Mouse (Mus musculus) kidney, embryonic 14.5 days (tissue): ENCODE results near the gene Gramd1b. TPM values are rescaled to one million over a fixed set of nuclear protein-coding genes. Genes with fewer than 3 reads are reported as not detected.
"Not testable (repeated sequence)": the region's sequence is repeated elsewhere in the genome, so short reads cannot be mapped to it uniquely, and the experiment has no call there.

Experiments used
- ATAC-seq: fragments of 200-750 bp; cut with Nextera tagmentation; 2 replicates; pipeline ENCODE4 v1.8.0; 2017; ENCODE audit warnings: moderate number of reproducible peaks, mild to moderate bottlenecking, moderate TSS enrichment, moderate library complexity; ENCODE audit not compliant: low FRiP score, low TSS enrichment
- H3K27ac ChIP-seq: fragments of 300-500 bp; sonication (generic); 2 replicates; pipeline ENCODE4 v1.5.1; 2014; ENCODE audit warnings: low read depth, mild to moderate bottlenecking, low read length, moderate library complexity, mixed read lengths
- H3K27me3 ChIP-seq: fragments of 300-500 bp; sonication (generic); 2 replicates; pipeline ENCODE4 v1.6.1; 2014; ENCODE audit warnings: mild to moderate bottlenecking, low read length; ENCODE audit not compliant: control insufficient read depth, insufficient read depth
- H3K36me3 ChIP-seq: fragments of 300-500 bp; sonication (generic); 2 replicates; pipeline ENCODE4 v1.6.1; 2014; ENCODE audit warnings: low read length, mixed read lengths; ENCODE audit not compliant: control insufficient read depth, insufficient read depth
- H3K4me1 ChIP-seq: fragments of 300-500 bp; sonication (generic); 2 replicates; pipeline ENCODE4 v1.6.1; 2014; ENCODE audit warnings: low read length, mixed read lengths; ENCODE audit not compliant: control insufficient read depth, insufficient read depth
- H3K4me2 ChIP-seq: fragments of 300-500 bp; sonication (generic); replicated peaks from 2 replicates; pipeline ENCODE4 v1.6.1; 2014; ENCODE audit warnings: low read depth, mild to moderate bottlenecking, low read length
- H3K4me3 ChIP-seq: fragments of 300-500 bp; sonication (generic); 2 replicates; pipeline ENCODE4 v1.5.1; 2014; ENCODE audit warnings: mild to moderate bottlenecking, low read length
- H3K9ac ChIP-seq: fragments of 300-500 bp; sonication (generic); 2 replicates; pipeline ENCODE4 v1.6.1; 2014; ENCODE audit warnings: low read depth, mild to moderate bottlenecking, low read length, moderate library complexity
- H3K9me3 ChIP-seq: fragments of 300-500 bp; sonication (generic); 2 replicates; pipeline ENCODE4 v1.6.1; 2016; ENCODE audit warnings: low read length; ENCODE audit not compliant: control insufficient read depth
- WGBS: fragments of 180-500 bp; shearing (Covaris S2); extraction: QIAGEN DNeasy Blood & Tissue Kit; methylation state at CpG from one replicate; pipeline ENCODE4 v1.1.7; 2014; 5-methylcytosine and 5-hydroxymethylcytosine counted together
- polyA plus RNA-seq: library from polyadenylated mRNA; unstranded; fragments of >200 nt; fragmentation: Nextera tagmentation; extraction: Ambion mirVana; gene quantifications from 2 replicates; pipeline ENCODE4 v1.2.1, GENCODE M21; 2014

Gramd1b gene
- polyA plus RNA-seq, 1 experiment from 2014 or later = 7.4 TPM

- Histone ChIP-seq H3K27me3 (no peaks in the 10 kb centered on the region), H3K36me3 (no peaks in the 10 kb centered on the region), H3K9ac (no peak overlapping the region), H3K4me3 (no peak overlapping the region), H3K4me2 (no peak overlapping the region), H3K27ac (no peak overlapping the region), H3K9me3 (no peaks in the 10 kb centered on the region), H3K4me1 (no peaks in the 10 kb centered on the region)
- 85% methylated on average over 5 of the region's 5 CpGs for WGBS
- ATAC-seq = no peak
Observed at GRCm38 (mm10) chr9:40504886-40505285, 26.3 kb downstream of the Gramd1b start.

GRCm38 (mm10) chr9:40500691-40501090 is 30.5 kb downstream of the Gramd1b start:
- H3K9me3 ChIP-seq = no peaks in the 10 kb centered on the region
- H3K9ac ChIP-seq = no peak overlapping the region
- H3K27ac ChIP-seq = no peak overlapping the region
- no peak for ATAC-seq
- H3K4me1 ChIP-seq = no peaks in the 10 kb centered on the region
- no peaks in the 10 kb centered on the region for H3K27me3 ChIP-seq
- H3K4me2 ChIP-seq = no peak overlapping the region
- H3K4me3 ChIP-seq = no peak overlapping the region
- H3K36me3 ChIP-seq = no peaks in the 10 kb centered on the region

GRCm38 (mm10) chr9:40482351-40483084 is 48.7 kb downstream of the Gramd1b start:
- ATAC-seq, H3K27me3 ChIP-seq, H3K4me2 ChIP-seq, H3K4me3 ChIP-seq, H3K36me3 ChIP-seq, H3K27ac ChIP-seq, H3K4me1 ChIP-seq, H3K9me3 ChIP-seq, H3K9ac ChIP-seq: not testable (repeated sequence)
- WGBS = 75% methylated on average over 7 of the region's 7 CpGs

- no peak overlapping the region for H3K4me3 ChIP-seq
- H3K27ac ChIP-seq = no peak overlapping the region
- H3K27me3 ChIP-seq = no peaks in the 10 kb centered on the region
- no peak for ATAC-seq
- no peak overlapping the region for H3K4me2 ChIP-seq
- WGBS = 58% methylated on average over 3 of the region's 3 CpGs
- no peak overlapping the region for H3K9ac ChIP-seq
- no peaks in the 10 kb centered on the region for H3K4me1 ChIP-seq
- H3K9me3 ChIP-seq = no peaks in the 10 kb centered on the region
- H3K36me3 ChIP-seq = no peaks in the 10 kb centered on the region
Observed at GRCm38 (mm10) chr9:40481271-40481670, 49.9 kb downstream of the Gramd1b start.

- H3K9me3 ChIP-seq = no peaks in the 10 kb centered on the region
- H3K27ac ChIP-seq = no peak overlapping the region
- H3K9ac ChIP-seq = no peak overlapping the region
- H3K4me3 ChIP-seq = no peak overlapping the region
- ATAC-seq = no peak
- H3K36me3 ChIP-seq = no peaks in the 10 kb centered on the region
- no peak overlapping the region for H3K4me2 ChIP-seq
- H3K27me3 ChIP-seq = no peaks in the 10 kb centered on the region
- no peaks in the 10 kb centered on the region for H3K4me1 ChIP-seq
- 35% methylated on average over 4 of the region's 4 CpGs for WGBS
Observed at GRCm38 (mm10) chr9:40479333-40479732, 51.9 kb downstream of the Gramd1b start.

- H3K27ac ChIP-seq = no peak overlapping the region
- H3K4me2 ChIP-seq = no peak overlapping the region
- no peak overlapping the region for H3K4me3 ChIP-seq
- H3K9ac ChIP-seq = no peak overlapping the region
- H3K4me1 ChIP-seq = no peaks in the 10 kb centered on the region
- no peaks in the 10 kb centered on the region for H3K9me3 ChIP-seq
- no peaks in the 10 kb centered on the region for H3K27me3 ChIP-seq
- no peak for ATAC-seq
- 83% methylated on average over 9 of the region's 9 CpGs for WGBS
- no peaks in the 10 kb centered on the region for H3K36me3 ChIP-seq
Observed at GRCm38 (mm10) chr9:40478146-40478900, 52.9 kb downstream of the Gramd1b start.

- Histone ChIP-seq H3K4me1 (no peaks in the 10 kb centered on the region), H3K9ac (no peak overlapping the region), H3K4me3 (no peak overlapping the region), H3K36me3 (no peaks in the 10 kb centered on the region), H3K9me3 (no peaks in the 10 kb centered on the region), H3K4me2 (no peak overlapping the region), H3K27ac (no peak overlapping the region), H3K27me3 (no peaks in the 10 kb centered on the region)
- 88% methylated on average over 2 of the region's 2 CpGs for WGBS
- no peak for ATAC-seq
Observed at GRCm38 (mm10) chr9:40477611-40478010, 53.6 kb downstream of the Gramd1b start.

GRCm38 (mm10) chr9:40476098-40476497 is 55.1 kb downstream of the Gramd1b start:
- H3K4me1 ChIP-seq = no peaks in the 10 kb centered on the region
- no peaks in the 10 kb centered on the region for H3K27me3 ChIP-seq
- H3K27ac ChIP-seq = no peak overlapping the region
- H3K36me3 ChIP-seq = no peaks in the 10 kb centered on the region
- H3K4me2 ChIP-seq = no peak overlapping the region
- H3K9me3 ChIP-seq = no peaks in the 10 kb centered on the region
- ATAC-seq = no peak
- no peak overlapping the region for H3K4me3 ChIP-seq
- no peak overlapping the region for H3K9ac ChIP-seq
- WGBS = 92% methylated on average over 11 of the region's 11 CpGs

- Histone ChIP-seq H3K4me2 (no peak overlapping the region), H3K27me3 (no peaks in the 10 kb centered on the region), H3K4me3 (no peak overlapping the region), H3K9ac (no peak overlapping the region), H3K27ac (no peak overlapping the region), H3K4me1 (no peaks in the 10 kb centered on the region), H3K9me3 (no peaks in the 10 kb centered on the region), H3K36me3 (no peaks in the 10 kb centered on the region)
- ATAC-seq = no peak
- WGBS = 84% methylated on average over 9 of the region's 9 CpGs
Observed at GRCm38 (mm10) chr9:40472961-40473510, 58.1 kb downstream of the Gramd1b start.
